Mouse (Mus musculus) limb, embryonic 13.5 days (tissue): ENCODE measurements around the gene Pcsk6. TPM values are rescaled to one million over a fixed set of nuclear protein-coding genes. Genes with fewer than 3 reads are reported as not detected.

ENCODE experiments used
- ATAC-seq: fragments of 200-750 bp; cut with Nextera tagmentation; 2 replicates; pipeline ENCODE4 v1.8.0; 2017; ENCODE audit warnings: low read depth, moderate number of reproducible peaks, moderate TSS enrichment; ENCODE audit not compliant: low FRiP score
- H3K27ac ChIP-seq: fragments of 300-500 bp; sonication (generic); 2 replicates; pipeline ENCODE4 v1.5.1; 2015; ENCODE audit warnings: inconsistent platforms, mild to moderate bottlenecking, moderate library complexity
- H3K27me3 ChIP-seq: fragments of 300-500 bp; sonication (generic); 2 replicates; pipeline ENCODE4 v1.6.1; 2015; ENCODE audit warnings: mild to moderate bottlenecking, inconsistent platforms
- H3K36me3 ChIP-seq: fragments of 300-500 bp; sonication (generic); 2 replicates; pipeline ENCODE4 v1.6.1; 2015; ENCODE audit warnings: inconsistent platforms, mild to moderate bottlenecking, moderate library complexity
- H3K4me1 ChIP-seq: fragments of 300-500 bp; sonication (generic); 2 replicates; pipeline ENCODE4 v1.6.1; 2015; ENCODE audit warnings: inconsistent platforms
- H3K4me2 ChIP-seq: fragments of 300-500 bp; sonication (generic); replicated peaks from 2 replicates; pipeline ENCODE4 v1.6.1; 2015; ENCODE audit warnings: inconsistent platforms, mild to moderate bottlenecking, moderate library complexity
- H3K4me3 ChIP-seq: fragments of 300-500 bp; sonication (generic); 2 replicates; pipeline ENCODE4 v1.5.1; 2015; ENCODE audit warnings: moderate library complexity, mild to moderate bottlenecking, inconsistent platforms
- H3K9ac ChIP-seq: fragments of 300-500 bp; sonication (generic); 2 replicates; pipeline ENCODE4 v1.6.1; 2015; ENCODE audit warnings: mild to moderate bottlenecking, inconsistent platforms
- H3K9me3 ChIP-seq: fragments of 300-500 bp; sonication (generic); 2 replicates; pipeline ENCODE4 v1.6.1; 2016; ENCODE audit warnings: inconsistent platforms
- WGBS: fragments of 180-500 bp; shearing (Covaris S2); methylation state at CpG from one replicate; pipeline ENCODE4 v1.1.7; 2015; 5-methylcytosine and 5-hydroxymethylcytosine counted together
- polyA plus RNA-seq: library from polyadenylated mRNA; unstranded; fragments of >200 nt; fragmentation: Nextera tagmentation; extraction: Ambion mirVana; gene quantifications from 2 replicates; pipeline ENCODE4 v1.2.1, GENCODE M21; 2015

Gene Pcsk6
- polyA plus RNA-seq, 1 experiment from 2014 or later, result 8.0 TPM

DNA sequence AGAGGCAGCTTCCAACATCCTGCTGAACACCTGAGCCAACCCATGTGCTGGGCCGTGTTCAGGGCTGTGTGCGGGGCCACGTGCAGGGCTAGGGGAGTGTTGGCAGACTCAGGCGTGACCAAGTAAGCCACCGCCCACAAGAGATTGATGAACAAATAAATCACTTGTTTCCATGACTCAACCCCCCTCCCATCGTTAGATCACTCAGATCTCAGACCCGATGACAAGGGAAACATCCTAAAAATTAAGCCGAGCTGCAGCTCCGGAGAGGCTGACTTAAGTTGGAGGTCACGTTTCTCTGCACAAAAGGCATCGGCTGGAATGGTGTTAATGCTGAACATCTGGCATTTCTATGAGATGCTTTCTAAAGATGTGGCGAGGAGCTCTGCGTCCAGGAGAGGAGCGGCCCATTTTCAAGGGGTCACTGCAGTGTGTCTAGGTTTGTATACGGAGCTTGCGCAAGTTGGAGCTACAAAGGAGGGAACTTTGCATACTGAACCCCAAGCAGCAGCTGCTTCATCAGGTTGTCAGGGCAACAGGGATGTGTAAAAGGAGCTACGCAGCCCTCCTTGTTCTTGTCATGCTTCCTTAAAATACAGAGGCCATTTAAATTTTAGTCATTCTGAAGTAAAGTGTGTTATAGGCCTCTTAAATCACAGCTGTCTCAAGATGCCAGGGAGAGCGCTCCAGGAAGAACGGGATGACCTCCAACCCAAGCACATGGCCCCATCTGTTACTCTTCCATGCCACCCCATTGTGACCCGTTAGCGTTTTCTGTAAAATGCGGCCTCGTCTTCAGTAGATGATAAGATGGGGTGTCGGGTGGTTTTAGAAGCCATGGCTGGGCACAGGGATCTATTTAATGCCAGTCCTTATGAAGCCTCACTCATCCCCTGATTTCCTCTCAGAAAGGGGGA is 94.0 kb downstream of the Pcsk6 start:
- Histone ChIP-seq H3K4me1 (peaks cover 17% of the 10 kb centered on the region), H3K27me3 (no peaks in the 10 kb centered on the region), H3K9me3 (no peaks in the 10 kb centered on the region), H3K27ac (peak overlapping the region; percentile 44; the same call in 1 of the 2 replicates), H3K9ac (no peak overlapping the region), H3K36me3 (peaks cover 3% of the 10 kb centered on the region; the same call in 1 of the 2 replicates), H3K4me3 (no peak overlapping the region), H3K4me2 (peak overlapping the region; percentile 38)
- WGBS, result 22% methylated on average over 24 of the region's 24 CpGs
- peak; percentile 76 for ATAC-seq

DNA sequence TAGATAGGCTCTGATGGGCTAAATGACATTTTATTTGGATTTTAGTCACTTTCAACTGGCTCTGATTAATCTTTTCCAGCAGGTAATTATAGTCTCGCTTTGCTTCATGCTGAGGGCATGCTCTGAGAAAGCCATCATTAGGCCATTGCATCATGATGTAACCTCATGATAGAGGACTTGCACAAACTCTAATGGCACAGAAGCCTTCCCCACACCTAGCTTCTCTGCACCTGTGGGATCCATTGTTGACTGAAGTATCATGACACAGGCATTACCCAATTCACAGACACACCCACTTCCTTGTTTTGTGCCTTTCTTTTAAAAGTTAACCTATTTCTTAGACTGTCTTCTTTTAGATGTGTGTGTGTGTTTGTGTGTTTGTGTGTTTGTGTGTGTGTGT is 95.7 kb downstream of the Pcsk6 start:
- peaks cover 3% of the 10 kb centered on the region; the same call in 1 of the 2 replicates for H3K36me3 ChIP-seq
- H3K9ac ChIP-seq, result no peak overlapping the region
- H3K4me3 ChIP-seq, result no peak overlapping the region
- ATAC-seq, result no peak
- 94% methylated on average over 1 of the region's 1 CpGs for WGBS
- no peak overlapping the region for H3K4me2 ChIP-seq
- H3K27me3 ChIP-seq, result no peaks in the 10 kb centered on the region
- H3K27ac ChIP-seq, result no peak overlapping the region
- H3K9me3 ChIP-seq, result no peaks in the 10 kb centered on the region
- H3K4me1 ChIP-seq, result peaks cover 17% of the 10 kb centered on the region

DNA sequence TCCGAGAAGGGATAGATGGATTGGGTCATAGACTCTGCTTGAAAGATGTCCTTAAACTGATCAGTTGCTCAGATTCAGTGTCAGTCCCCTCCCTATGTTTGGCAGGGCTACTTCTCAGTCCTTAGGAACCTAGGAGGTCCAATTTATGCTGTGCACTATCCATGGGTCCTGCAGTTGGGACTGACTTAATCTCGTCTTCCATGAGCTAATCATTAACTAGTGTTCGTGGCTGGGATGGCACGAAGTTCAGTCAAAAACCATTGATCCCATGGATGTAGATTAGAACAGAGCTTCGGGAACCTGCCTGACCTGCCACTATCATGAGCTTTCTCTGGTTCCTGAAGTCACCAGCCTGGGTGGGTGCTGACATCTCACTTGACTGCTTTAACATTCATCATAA is 96.6 kb downstream of the Pcsk6 start:
- Histone ChIP-seq H3K4me1 (peaks cover 17% of the 10 kb centered on the region), H3K27me3 (no peaks in the 10 kb centered on the region), H3K27ac (no peak overlapping the region), H3K9ac (no peak overlapping the region), H3K4me2 (no peak overlapping the region), H3K4me3 (no peak overlapping the region), H3K36me3 (peaks cover 9% of the 10 kb centered on the region; the same call in 1 of the 2 replicates), H3K9me3 (no peaks in the 10 kb centered on the region)
- WGBS, result 95% methylated on average over 5 of the region's 5 CpGs
- ATAC-seq, result no peak

DNA sequence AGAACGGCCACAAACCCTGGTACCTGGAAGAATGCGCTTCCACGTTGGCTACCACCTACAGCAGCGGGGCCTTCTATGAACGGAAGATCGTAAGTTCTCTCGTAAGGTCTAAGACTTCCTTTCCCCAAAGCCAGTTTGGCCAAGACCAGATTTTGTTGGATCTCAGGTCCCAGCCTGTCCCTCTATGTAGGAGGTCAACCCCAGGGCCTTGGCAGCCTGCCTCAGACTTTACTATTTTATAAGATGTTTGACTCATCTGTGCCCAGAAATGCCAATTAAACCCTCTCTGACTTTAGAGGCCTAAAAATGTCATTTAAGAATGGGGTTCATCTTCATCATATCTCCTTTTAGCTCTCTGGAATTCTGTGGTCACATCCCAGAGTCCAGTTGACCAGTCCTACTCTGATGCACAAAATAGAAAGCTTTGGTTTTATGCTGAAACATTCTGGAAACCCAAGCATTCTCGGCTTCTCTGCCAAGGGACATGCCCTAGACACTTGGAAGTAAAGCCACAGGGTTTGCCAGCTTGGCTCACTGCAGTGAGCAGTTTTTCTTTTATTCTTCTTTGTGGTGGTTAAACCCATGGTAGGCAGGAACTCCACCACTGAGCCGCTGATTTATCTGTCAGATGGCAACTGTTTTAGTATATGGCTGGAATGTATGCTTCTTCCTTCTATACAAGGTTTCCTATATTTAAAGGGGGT is 97.8 kb downstream of the Pcsk6 start:
- no peak overlapping the region for H3K27ac ChIP-seq
- H3K9ac ChIP-seq, result no peak overlapping the region
- peaks cover 14% of the 10 kb centered on the region for H3K4me1 ChIP-seq
- WGBS, result 96% methylated on average over 9 of the region's 9 CpGs
- no peaks in the 10 kb centered on the region for H3K27me3 ChIP-seq
- H3K4me3 ChIP-seq, result no peak overlapping the region
- H3K9me3 ChIP-seq, result 0 out of 2 replicates have a peak, but pooled peaks cover 6% of the 10 kb centered on the region
- H3K36me3 ChIP-seq, result peaks cover 17% of the 10 kb centered on the region
- no peak overlapping the region for H3K4me2 ChIP-seq
- no peak for ATAC-seq

DNA sequence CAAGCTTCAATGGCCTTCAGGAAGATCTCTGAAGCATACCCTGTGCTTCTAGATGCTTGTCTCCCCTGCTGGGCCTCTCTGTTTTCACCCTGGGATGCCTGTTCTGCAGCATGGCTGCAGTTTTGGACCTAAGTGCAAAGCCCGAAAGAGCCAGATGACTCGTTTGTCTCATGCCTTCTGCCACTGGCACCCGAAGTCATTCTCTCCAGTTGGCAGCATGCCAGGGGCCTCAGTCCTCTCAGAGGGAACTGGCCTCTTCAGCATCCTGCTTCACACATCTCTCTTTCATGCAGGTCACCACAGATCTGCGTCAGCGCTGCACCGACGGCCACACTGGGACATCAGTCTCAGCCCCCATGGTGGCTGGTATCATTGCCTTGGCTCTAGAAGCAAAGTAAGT is 101.1 kb downstream of the Pcsk6 start:
- Histone ChIP-seq H3K9ac (no peak overlapping the region), H3K36me3 (peaks cover 17% of the 10 kb centered on the region), H3K4me2 (no peak overlapping the region), H3K27me3 (no peaks in the 10 kb centered on the region), H3K4me3 (no peak overlapping the region), H3K4me1 (no peaks in the 10 kb centered on the region), H3K27ac (no peak overlapping the region), H3K9me3 (0 out of 2 replicates have a peak, but pooled peaks cover 6% of the 10 kb centered on the region)
- 83% methylated on average over 7 of the region's 7 CpGs for WGBS
- no peak for ATAC-seq

DNA sequence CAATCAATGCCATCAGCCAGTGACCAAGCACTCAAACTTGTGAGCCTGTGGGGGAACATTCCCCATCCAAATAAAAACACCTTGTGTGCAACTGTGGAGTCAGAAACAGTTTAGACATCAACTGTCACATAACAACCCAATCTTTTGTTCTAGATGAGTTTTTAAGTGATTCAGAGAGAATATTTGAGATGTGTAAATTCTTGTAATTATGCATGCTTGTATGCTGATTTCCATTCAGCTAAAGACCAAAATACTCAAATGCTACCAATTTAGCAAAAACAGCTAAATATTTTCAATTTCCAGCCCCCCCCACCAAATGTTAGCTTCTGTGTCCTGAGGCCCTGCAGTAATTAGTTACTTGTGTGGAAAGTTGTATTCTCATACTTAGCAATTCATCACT is 102.9 kb downstream of the Pcsk6 start:
- H3K27me3 ChIP-seq, result no peaks in the 10 kb centered on the region
- H3K4me3 ChIP-seq, result no peak overlapping the region
- ATAC-seq, result no peak
- no peak overlapping the region for H3K27ac ChIP-seq
- H3K9ac ChIP-seq, result no peak overlapping the region
- H3K4me2 ChIP-seq, result no peak overlapping the region
- H3K36me3 ChIP-seq, result peaks cover 22% of the 10 kb centered on the region
- H3K4me1 ChIP-seq, result no peaks in the 10 kb centered on the region
- H3K9me3 ChIP-seq, result 0 out of 2 replicates have a peak, but pooled peaks cover 6% of the 10 kb centered on the region

DNA sequence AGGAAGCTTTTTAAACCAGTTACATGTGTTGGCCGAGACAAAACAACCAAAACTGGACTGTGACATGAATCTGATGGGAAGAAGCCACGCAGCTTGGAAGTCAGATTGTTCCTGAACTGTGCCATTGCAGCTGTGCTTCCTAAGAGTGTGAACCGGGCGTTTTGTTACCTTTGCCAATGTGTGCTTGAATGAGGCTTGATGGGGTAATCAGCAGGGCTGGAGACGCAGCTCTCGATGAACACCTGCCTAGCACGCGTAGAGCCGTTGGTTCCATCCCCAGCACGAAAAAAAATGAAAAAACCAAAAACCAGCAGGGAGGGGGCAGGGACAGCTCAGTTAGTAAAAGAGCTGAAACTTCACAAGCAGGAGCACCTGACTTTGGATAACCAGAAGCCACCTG is 109.8 kb downstream of the Pcsk6 start:
- Histone ChIP-seq H3K4me2 (no peak overlapping the region), H3K27ac (no peak overlapping the region; the same call in 1 of the 2 replicates), H3K27me3 (no peaks in the 10 kb centered on the region), H3K4me1 (peaks cover 32% of the 10 kb centered on the region), H3K9me3 (no peaks in the 10 kb centered on the region), H3K36me3 (peaks cover 5% of the 10 kb centered on the region; the same call in 1 of the 2 replicates), H3K4me3 (no peak overlapping the region), H3K9ac (no peak overlapping the region)
- 61% methylated on average over 10 of the region's 10 CpGs for WGBS
- no peak for ATAC-seq

- H3K36me3 ChIP-seq, result no peaks in the 10 kb centered on the region
- H3K27me3 ChIP-seq, result no peaks in the 10 kb centered on the region
- no peak overlapping the region for H3K9ac ChIP-seq
- H3K27ac ChIP-seq, result no peak overlapping the region
- WGBS, result 58% methylated on average over 5 of the region's 5 CpGs
- H3K4me2 ChIP-seq, result no peak overlapping the region
- ATAC-seq, result no peak
- peaks cover 62% of the 10 kb centered on the region for H3K4me1 ChIP-seq
- H3K9me3 ChIP-seq, result no peaks in the 10 kb centered on the region
- H3K4me3 ChIP-seq, result no peak overlapping the region
Observed at GRCm38 (mm10) chr7:65977286-65977685, 115.8 kb downstream of the Pcsk6 start.

DNA sequence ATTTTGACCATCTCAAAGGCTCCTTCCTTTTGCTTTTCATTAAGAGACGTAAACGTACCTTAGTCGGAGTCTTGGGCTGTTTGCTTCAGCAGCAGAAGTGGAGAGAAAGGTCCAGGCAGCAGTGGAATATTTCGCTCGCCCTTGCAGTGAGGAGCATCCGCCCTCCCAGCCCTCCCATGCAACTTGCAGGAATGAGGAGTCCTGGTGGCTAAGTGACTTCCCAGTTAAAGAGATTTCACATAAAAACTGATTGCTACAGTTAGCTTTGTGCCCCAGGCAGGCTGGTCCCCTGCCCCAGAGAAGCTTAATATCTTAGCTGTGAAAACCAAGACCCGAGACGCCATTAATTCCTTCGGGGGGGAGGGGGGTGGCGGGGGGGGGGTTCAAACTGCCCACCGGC is 116.4 kb downstream of the Pcsk6 start:
- Histone ChIP-seq H3K4me2 (no peak overlapping the region), H3K27ac (0 out of 2 replicates have a peak overlapping the region, but pooled peaks have one; percentile 2), H3K4me1 (peaks cover 57% of the 10 kb centered on the region), H3K9ac (no peak overlapping the region), H3K4me3 (no peak overlapping the region), H3K36me3 (no peaks in the 10 kb centered on the region), H3K9me3 (no peaks in the 10 kb centered on the region), H3K27me3 (no peaks in the 10 kb centered on the region)
- ATAC-seq, result no peak
- 32% methylated on average over 10 of the region's 11 CpGs for WGBS

GRCm38 (mm10) chr7:65978996-65979823 is 117.7 kb downstream of the Pcsk6 start:
- Histone ChIP-seq H3K27me3 (no peaks in the 10 kb centered on the region), H3K36me3 (no peaks in the 10 kb centered on the region), H3K27ac (peak overlapping the region; percentile 22; the same call in 1 of the 2 replicates), H3K4me3 (no peak overlapping the region), H3K4me2 (no peak overlapping the region), H3K9me3 (no peaks in the 10 kb centered on the region), H3K9ac (no peak overlapping the region), H3K4me1 (peaks cover 57% of the 10 kb centered on the region)
- peak; percentile 59 for ATAC-seq
- WGBS, result 43% methylated on average over 11 of the region's 11 CpGs

DNA sequence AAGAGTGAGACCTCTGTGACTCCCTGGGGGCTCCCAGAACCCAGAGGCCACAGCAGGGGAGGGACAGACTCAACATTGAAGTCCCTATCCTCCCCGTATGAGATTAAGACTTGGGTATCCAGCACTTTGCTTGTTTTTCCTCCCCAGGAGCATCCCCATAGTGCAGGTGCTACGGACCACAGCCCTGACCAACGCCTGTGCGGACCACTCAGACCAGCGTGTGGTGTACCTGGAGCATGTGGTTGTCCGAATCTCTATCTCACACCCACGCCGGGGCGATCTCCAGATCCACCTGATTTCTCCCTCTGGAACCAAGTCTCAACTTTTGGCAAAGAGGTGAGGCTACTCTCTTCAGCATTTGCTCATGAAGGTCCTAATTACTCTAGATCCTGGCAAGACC is 118.5 kb downstream of the Pcsk6 start:
- H3K4me2 ChIP-seq, result no peak overlapping the region
- ATAC-seq, result no peak
- peaks cover 5% of the 10 kb centered on the region for H3K36me3 ChIP-seq
- no peak overlapping the region for H3K9ac ChIP-seq
- no peak overlapping the region for H3K4me3 ChIP-seq
- H3K27me3 ChIP-seq, result no peaks in the 10 kb centered on the region
- H3K27ac ChIP-seq, result no peak overlapping the region
- WGBS, result 95% methylated on average over 9 of the region's 9 CpGs
- peaks cover 57% of the 10 kb centered on the region for H3K4me1 ChIP-seq
- no peaks in the 10 kb centered on the region for H3K9me3 ChIP-seq
